Mouse (Mus musculus): Measurements from ENCODE around the gene Sema6d.

Gene Sema6d

DNA sequence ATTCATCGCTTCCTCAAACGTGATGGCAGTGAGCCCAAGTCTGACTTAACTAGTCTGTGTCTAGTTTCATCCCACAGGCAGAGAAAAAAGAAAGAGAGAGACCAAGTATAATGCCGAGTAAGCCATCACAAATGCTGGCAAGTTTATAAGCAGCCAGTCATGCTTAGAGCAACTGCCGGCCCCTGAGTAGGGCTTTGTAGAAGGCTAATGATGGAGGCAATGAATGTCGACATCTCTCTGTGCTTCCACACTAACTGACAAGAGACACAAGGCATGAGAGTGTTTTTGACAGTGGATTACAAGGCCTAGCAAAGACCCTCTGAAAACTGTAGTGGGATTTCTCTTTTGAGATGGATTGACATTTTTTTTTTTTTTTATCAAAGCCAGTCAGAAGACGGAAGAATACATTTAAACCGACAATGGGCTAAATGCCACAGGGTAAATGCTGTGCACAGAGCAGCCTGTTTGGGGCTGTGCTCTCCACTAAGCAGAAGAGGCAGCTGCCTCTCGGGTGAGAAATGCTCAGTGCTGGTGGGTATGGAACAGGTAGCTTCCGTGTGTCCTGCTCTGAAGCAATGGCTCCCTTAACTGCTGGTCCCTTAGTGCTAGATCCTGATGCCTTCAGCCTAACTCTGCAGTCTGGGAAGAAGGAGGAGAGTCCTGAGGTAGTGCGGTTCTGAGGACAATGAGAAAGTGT, 380.7 kb downstream of the Sema6d start:
- DNase-seq (ENCODE audit: low spot score in 2 of 2), result no peak

DNA sequence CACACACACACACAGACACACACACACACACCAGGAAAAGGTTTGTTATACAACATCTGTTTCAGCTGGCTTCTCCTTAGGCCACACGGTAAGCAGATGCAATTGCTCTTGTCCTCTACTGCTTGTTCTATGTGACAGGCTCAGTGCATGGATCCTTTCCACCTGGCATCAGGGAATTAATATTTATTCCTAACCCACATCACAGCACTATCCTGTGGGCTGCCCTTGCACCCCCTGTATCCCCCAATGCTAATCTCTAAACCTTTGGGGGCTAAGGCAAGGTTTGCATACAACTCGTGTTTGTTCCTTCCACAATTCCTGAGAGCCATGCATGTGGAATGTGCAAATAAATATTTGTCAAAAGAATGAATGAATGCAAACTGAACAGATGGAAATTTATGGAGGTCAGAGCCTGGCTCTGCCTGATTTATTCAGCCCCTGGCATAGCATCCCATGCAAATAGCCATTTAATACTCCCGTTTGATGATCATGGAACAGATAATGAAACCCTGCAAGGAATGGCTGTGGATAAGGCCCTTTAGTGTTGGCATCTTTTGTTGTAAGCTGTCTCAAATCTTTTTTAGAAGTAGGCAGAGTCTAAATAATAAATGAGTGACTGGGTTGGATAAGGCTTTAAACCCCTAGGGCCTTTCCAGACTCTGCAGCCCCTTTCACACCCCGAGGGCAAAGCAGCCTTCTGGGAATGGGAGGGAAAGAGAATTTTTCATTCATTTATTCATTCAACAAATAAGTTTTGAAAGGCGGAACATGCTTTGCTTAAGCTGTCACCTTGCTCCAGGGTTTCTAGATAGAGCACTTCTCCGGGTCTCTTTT, 383.1 kb downstream of the Sema6d start:
- no peak for DNase-seq (ENCODE audit: low spot score in 2 of 2)

DNA sequence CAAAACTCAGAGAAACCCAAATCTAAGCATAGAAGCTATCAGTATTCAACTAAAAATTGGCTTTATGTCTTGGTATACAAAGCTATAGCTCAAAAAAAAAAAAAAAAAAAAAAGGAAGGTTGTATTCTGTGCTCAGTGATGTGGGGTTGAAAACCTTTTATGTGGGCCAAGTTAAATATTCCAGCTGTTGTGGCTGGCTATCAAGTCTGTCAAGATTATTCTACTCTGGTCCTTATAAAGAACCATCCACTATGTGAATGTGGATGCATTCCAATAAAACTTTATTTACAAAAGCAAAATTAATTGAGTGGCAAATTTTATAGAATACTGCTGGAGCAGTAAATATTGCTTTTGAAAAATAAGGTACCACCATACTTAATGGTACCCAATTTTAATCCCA, 388.1 kb downstream of the Sema6d start:
- DNase-seq (ENCODE audit: low spot score in 2 of 2), result no peak

DNA sequence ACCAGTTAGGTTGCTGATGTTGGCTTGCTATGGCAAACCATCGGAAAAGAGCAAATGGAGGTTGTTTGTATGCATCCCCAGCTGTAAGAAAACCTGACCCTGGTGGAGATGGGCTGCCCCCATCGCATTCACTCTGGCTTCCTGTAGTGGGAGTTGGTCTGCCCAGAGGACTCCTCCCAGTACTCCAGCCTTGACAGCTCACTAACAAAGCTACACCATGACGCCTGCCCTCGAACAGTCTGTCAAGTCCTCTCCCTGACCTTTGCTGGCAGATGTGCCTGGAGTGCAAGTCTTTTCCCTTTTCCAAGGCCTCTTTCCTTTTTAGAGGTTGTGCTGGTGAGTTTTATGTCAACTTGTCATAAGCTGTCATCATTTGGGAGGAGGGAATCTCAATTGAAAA, 388.8 kb downstream of the Sema6d start:
- DNase-seq (ENCODE audit: low spot score in 2 of 2), result no peak

DNA sequence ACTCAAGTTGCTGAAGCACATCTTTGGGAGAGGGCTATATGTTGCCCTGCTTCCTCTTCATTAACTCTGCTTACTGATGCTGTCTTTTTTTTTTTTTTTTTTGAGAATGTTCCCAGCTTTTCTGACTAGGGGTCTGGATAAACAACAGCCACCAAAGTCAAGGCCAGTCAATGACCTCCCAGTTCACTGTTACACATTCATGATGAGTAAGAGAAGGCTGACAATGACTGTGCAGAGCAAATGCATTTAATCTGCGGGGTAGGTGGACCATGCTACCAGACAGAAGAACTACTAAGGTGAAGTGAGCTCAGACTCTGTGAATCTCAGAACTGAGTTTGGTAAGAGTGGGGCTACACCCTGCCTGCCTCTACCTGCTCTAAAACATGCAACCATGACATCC, 396.0 kb downstream of the Sema6d start:
- DNase-seq (ENCODE audit: low spot score in 2 of 2), result no peak

DNA sequence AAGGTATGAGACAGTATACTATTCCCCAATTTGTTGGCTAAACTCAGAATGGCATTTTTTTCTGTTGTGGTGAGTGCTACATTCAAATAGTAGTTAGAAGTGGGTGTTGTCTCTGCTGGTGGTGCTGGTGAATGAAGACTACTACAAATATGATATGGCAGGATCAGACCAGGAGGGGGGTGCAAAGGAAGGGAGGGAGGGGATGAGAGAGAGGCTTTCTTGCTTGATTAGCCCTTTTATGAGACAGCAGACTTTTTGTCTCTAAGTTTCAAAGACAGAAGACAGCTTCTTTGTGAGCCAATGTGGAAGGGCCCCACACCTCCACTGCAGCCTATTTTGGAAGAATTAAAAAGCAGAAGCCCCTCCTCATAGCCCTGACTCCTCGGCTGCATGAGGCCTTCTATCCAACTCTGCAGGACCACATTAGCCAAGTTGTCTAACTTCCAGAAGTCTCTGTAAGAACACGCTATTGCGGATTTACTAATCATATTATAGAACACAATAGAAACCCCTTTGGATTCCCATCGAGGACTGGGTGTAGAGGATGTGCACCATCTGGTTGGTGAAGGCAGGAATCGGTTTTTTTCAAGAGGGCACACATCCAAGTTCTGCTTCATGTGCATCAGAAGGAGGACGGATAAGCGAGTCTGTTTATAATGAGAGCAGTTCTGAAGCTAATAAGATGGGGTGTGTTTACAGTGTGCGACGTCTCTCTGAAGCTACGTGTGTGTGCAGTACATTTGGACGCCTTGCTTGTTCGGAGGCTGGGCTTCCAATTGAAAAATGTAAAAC, 400.4 kb downstream of the Sema6d start:
- DNase-seq (ENCODE audit: low spot score in 2 of 2), result no peak

DNA sequence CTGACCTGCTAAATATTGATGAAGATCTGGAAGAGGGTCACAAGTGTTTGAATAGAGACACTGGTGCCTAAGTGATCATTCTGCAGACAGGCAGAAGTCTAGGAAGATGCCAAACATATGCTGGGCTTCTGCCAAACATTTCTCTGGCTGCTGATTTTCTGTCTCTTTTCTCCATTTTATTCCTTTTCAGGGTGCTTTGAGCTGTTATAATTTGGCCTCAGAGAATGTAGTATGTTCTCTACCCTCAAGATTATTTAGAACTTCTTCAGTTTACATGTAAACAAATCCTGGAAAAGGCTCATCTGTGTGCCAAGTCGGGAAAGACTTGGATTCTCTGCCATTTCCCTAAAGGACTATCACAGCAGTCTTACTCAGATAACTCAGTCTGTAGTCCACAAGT, 406.0 kb downstream of the Sema6d start:
- no peak for DNase-seq (ENCODE audit: low spot score in 2 of 2)

DNA sequence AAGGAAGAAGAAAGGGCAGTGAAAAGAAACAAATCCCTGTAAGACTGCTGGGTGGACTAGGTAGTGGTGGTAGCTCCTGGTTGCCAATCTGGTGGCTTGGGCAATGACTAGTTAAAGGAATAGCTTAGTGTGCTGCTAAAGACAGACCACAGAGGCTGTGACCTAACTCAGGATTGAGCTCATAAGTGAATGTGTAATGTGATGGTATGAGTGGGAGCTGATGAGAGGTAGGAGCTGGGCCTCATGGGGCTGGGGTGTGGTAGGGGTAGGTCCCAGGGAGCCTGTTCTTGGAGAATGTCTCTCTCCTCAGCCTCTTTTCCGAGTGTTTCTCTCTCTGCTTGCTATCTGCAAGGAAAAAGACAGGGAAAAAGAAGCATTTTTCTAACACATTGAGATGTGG, 409.9 kb downstream of the Sema6d start:
- DNase-seq (ENCODE audit: low spot score in 2 of 2), result no peak

DNA sequence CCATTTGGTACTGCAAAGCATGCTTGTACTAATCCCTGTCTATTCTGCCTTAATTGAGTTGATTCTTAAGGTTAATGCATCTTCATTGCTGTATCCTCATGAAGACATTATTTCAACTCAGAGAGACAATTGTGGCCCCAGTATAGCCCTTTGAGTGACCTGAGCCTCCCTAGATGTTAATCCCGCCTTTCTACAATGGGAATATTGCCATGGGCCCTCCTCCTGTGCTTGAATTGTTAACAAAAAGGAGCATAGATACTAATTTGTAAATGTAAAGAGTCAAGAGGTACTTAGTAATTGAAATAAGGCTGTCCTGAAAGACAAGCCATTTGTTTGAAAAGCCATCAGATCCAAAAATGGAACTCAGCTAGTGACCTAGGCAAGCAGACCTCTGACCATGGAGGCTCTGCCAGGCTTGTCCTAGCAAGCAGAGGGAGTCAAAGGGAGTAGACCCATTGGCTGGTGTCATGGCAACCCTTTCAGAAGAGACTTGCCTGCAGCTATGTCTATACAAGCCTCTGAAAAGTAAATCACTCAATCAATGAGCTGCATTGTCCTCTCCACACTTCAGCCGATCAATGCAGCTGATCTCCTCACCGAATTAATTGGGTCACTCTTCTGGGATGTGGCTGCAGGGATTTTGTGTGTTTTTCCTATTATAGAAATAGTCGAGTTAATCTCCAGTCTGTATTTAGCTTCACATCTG, 416.2 kb downstream of the Sema6d start:
- no peak for DNase-seq (ENCODE audit: low spot score in 2 of 2)

DNA sequence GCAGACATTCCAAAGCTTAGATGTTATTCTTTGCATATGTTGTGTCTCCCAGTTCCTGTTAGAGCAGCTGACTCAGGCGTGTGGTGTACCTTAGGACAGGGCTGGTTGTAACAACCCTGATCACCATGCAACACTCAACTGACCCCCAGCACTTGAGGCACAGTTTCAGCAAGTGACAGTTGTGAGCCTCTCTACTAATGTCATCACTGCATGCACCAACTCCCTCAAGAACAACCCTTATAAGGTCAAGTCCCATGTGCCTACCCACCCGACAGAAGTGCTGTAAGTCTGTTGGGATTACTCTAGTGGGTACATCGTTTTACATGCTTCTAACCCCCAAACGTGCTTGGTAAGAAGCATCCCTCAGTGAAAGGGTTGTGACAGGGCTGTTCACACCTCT, 418.0 kb downstream of the Sema6d start:
- DNase-seq (ENCODE audit: low spot score in 2 of 2), result no peak

DNA sequence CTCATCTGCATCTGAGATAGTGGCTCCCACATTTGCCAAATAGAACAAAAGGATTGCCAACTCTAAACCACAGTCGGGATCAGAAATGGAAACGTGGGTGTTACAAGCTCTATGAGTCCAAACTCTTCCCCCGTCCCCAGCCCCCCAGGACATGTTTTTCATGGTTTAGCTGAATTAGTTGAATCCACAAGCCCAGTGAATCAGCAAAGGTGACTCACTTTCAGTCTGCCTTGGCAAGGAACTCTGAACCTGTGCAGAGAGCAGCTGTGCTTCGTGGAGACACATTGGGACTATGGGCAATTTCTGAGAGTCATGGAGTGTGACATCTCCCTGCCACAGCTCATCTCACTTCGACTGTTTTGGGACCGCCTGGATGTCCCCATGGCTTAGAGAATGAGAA, 419.7 kb downstream of the Sema6d start:
- no peak for DNase-seq (ENCODE audit: low spot score in 2 of 2)

DNA sequence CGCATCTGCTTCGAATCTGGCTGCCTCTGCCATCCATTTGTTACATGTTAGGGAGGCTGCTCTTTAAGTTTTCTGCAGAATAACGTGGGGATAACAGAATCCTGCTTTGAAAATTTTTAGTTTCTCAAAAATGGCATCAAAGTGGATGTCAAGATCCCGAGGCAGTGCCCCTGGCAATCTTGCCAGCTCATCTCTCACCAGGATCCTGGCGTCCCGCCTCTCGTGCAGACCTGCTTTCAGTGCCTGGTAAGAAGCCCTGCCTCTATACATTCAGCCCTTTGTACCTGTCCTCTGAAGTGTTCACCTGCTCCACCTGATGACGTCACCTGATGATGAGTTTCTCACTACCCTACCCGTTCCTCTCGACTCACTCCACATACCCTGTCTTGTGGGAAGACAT, 422.1 kb downstream of the Sema6d start:
- DNase-seq (ENCODE audit: low spot score in 2 of 2), result no peak

DNA sequence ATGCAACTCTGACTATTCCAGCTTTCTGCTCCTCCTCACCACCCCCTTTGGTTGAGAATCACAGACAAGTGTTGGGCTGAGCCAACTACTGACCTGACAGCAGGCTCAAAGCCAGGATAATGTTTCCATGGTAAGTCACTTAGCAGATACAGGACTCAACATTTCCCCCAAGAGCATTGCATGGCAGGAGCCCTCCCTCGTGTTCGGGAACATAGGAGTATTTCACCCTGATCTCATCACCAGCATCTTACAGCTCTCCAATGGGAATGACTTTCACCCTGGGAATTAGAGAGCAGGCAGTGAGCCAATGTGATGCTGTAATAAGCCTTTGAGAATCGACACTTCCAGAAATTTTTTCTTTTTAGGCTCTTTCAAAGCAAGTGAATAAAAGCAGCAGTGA, 432.7 kb downstream of the Sema6d start:
- peak in 1 of 2 experiments; percentile 57 for DNase-seq (ENCODE audit: low spot score in 2 of 2)

DNA sequence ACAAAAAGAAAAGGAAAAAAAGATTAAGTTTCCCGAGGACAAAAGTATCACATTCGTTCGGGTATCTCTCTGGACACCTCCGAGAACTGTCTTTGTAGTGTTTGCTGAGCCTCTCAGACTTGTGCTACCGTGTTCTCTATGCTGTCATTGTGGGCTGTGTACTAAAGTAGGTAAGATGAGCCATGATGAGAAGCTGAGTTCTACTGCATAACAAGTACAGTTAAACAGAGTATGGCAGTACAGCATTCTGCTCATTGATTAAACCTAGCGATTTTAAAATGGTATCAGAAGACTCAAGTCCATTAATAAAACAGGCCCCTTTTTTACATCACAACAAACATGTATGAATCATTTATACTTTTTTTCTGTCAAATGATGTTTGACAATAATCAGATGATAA, 433.9 kb downstream of the Sema6d start:
- no peak for DNase-seq (ENCODE audit: low spot score in 2 of 2)

DNA sequence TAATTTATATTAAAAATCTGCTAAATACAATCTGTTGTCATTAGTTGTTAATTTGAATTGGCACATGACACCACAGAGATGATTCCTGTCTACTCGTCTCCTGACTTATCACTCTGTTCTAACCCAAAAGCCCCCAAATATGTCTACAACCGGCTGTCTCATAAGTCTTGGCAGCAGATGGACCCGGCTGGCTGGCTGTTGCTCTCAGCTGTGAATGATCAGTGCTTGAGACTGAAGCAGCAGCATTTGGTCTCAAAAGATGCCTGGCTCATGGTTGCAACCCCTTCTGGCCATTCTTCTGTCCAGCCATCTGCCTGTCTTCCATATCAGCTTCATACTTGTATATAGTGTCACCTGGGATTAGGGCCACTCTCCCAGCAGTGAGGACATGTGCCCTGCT, 434.4 kb downstream of the Sema6d start:
- no peak for DNase-seq (ENCODE audit: low spot score in 2 of 2)

DNA sequence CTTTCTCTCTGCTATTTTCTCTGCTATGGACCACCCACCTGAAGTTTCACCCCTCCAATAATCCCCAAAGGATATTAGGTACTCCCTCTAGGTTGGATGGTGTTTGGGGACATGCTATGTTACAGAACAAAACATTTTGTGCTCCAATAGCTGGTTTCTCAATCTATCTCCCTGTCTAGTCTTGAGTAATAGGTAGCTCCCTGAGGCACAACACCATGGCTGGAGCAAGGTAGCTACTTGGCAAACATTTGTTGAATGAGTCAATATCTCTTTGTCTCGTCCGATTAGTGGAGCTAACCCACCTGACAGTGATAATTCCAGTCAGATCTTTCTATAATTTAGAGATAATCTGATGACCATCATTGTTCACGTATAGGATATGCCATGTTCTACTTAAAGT, 437.9 kb downstream of the Sema6d start:
- DNase-seq (ENCODE audit: low spot score in 2 of 2), result no peak

DNA sequence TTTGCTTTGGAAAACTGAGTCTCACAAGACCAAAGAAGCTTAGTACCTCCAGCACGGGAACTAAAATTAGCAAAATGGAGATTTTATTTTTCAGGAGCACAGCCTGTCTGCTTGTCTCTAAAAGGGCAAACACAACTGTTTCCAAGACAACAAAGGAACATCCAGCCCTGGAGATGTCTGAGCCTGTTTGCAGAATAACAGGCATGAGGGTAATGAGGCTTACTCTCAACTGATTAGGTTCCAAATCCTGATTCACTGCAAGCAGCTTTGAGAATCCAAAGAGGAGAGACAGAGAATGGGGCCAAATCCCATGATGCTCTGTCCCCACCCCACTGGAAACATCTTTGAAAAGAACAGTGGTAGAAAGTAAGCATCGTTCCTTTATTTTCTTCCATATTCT, 440.7 kb downstream of the Sema6d start:
- no peak for DNase-seq (ENCODE audit: low spot score in 2 of 2)

DNA sequence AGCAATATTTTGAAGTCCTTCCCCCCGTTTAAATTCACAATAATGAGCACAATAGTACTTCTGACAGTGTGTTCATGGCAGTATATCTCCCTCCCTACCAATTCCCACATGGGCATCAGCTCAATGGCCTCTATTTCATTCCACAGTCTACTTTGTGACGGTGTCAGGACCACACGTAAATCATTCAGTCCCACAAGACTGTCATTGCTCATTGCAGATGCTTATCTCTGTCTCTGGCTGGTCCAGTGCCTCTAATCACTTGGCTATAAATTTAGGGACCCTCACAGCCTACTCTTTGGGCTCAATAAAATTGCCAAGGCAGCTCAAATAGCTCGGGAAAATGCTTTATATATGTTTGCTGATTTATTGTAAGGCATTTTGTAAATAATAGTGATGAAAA, 441.3 kb downstream of the Sema6d start:
- DNase-seq (ENCODE audit: low spot score in 2 of 2), result no peak

DNA sequence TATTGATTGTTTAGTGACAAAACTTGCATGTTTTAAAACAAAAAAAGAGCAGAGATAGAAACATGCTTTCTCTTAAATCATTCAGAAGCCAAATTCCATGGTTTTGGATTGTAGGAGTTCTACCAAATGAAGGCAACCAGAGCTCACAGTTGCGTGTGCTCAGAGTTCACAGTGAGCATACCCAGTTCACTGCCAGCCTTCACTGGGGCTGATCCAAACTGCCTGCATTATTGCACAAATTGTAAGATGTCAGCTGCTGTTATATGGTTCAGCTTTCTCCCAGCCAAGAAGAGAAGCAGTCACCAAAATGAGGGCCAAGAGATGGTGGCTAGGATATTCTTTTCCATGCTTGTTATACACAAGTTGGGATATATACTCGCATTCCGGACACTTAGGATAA, 443.1 kb downstream of the Sema6d start:
- peak in 1 of 2 experiments; percentile 11 for DNase-seq (ENCODE audit: low spot score in 2 of 2)

DNA sequence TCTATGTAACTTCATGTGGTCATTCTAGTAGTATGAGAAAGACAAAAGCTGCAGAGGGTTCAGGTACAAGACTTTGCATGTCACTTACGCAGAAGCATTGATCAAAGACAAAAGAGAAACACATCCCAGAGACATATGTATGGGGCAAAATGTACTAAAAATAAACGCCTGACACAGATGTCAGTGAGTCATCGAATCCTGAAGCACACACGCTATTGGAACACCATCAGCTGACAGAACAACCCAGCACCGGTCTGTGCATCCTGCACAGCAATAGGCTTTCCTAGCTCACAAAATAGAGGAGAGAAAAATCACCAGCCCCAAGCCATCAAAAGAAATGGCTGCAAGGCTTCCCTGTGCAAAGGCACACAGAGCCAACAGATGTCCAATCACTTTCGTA, 443.8 kb downstream of the Sema6d start:
- DNase-seq (ENCODE audit: low spot score in 2 of 2), result no peak

DNA sequence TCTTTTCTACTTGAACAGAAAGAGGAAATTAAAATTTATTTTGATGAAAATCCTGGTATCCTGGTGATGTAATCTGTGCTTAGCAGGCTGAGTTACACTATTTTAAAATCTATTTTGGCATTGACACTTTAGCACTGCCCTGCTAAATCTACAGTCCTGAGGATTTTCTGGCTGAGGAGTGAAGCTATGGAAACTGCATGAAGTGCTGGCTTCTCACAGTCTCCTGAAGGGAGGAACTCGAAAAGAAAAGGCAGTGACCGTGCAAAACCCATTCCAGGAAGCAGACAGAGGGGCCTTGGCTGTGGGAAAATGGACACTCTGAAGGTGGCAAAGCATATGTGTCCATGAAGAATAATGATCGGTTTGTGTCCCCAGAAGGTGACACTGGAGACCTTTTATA, 460.5 kb downstream of the Sema6d start:
- DNase-seq (ENCODE audit: low spot score in 2 of 2), result no peak
